Mouse (Mus musculus): ENCODE results near the gene Rbfox3.

GRCm38 (mm10) chr11:118583573-118583972 is 327.8 kb downstream of the Rbfox3 start:
- no peak for TF ChIP-seq MAX (IDR thresholded peaks at IDR 0.05; ENCODE audit: low read depth)
- TF ChIP-seq SRF (IDR thresholded peaks at IDR 0.05; ENCODE audit: control insufficient read depth, insufficient read length, low read depth) = no peak
- no peak for TF ChIP-seq USF1 (IDR thresholded peaks at IDR 0.05; ENCODE audit: low read depth)
- no peak for TF ChIP-seq POLR2A (IDR thresholded peaks at IDR 0.05; ENCODE audit: insufficient read length, low read depth)
- TF ChIP-seq POLR2AphosphoS2 (IDR thresholded peaks at IDR 0.05; ENCODE audit: insufficient read length, low read depth) = no peak
- TF ChIP-seq MYOG (IDR thresholded peaks at IDR 0.05; ENCODE audit: control insufficient read depth in 1 of 3, insufficient read depth in 1 of 3, insufficient read length in 2 of 3, low read depth in 2 of 3) = no peak

Data from myocyte (in vitro differentiated cells).